Mouse (Mus musculus) C2C12 (cell line): Measurements from ENCODE around the gene Dnajc12.

Experiments
- CTCF ChIP-seq: IDR thresholded peaks from one replicate; pipeline ENCODE4 v1.5.1; 2011; ENCODE audit not compliant: control insufficient read depth, insufficient read depth, insufficient read length
- MYOD1 ChIP-seq: IDR thresholded peaks from one replicate; pipeline ENCODE4 v1.6.1; 2011; ENCODE audit warnings: low read depth; ENCODE audit not compliant: control insufficient read depth, insufficient read length
- MYOG ChIP-seq: IDR thresholded peaks from one replicate; pipeline ENCODE4 v1.6.1; 2011; ENCODE audit not compliant: control insufficient read depth, insufficient read length; ENCODE audit errors: extremely low read depth
- USF1 ChIP-seq: IDR thresholded peaks from one replicate; pipeline ENCODE4 v1.6.1; 2011; ENCODE audit warnings: low read depth, mild to moderate bottlenecking, control low read depth, moderate library complexity

- TF ChIP-seq CTCF, result no peak
- no peak for TF ChIP-seq USF1
- no peak for TF ChIP-seq MYOG
- TF ChIP-seq MYOD1, result no peak
These were observed 44.9 kb upstream of the Dnajc12 start for GRCm38 (mm10) chr10:63337326-63337725.
